In genomic region chr4:81563574-81563973, GRCm38 (mm10) we compare ENCODE assay signal across 8 mouse cellular contexts.
DNase-seq lines count a peak whose midpoint lies in the region; ATAC-seq and TF ChIP-seq lines count a peak whose summit lies in the region.

No protein-coding gene starts in this region.

- peaks cover 3% of the 10 kb centered on the region for H3K4me1 ChIP-seq in lung, adult 2 months (ENCODE audit: control insufficient read depth, insufficient read depth, low read length)

- no peak for TF ChIP-seq CTCF in gastrocnemius, adult 2 months (IDR thresholded peaks at IDR 0.05)
- no peak for TF ChIP-seq CTCF in lung, adult 2 months (IDR thresholded peaks at IDR 0.05; ENCODE audit: insufficient read depth, low read length)

- H3K4me3 ChIP-seq in gastrocnemius, adult 2 months, result peak overlapping the region; percentile 26; the same call in 1 of the 2 replicates
- no peak overlapping the region for H3K4me3 ChIP-seq in lung, adult 2 months (replicated peaks; ENCODE audit: extremely low read depth, low read depth, low read length)

- 49% methylated on average over 10 of the region's 10 CpGs for WGBS in lung, adult 2 months

- no peak for ATAC-seq in erythroid progenitor cell, adult 5-6 weeks (replicated peaks; ENCODE audit: low FRiP score, poor library complexity, severe bottlenecking)

- no peak for TF ChIP-seq POLR2A in lung, adult 2 months (IDR thresholded peaks at IDR 0.05; ENCODE audit: borderline replicate concordance, extremely low read depth, low read depth, low read length)

- no peak for DNase-seq in gastrocnemius, adult 2 months
- no peak for DNase-seq in gastrocnemius, postnatal 36 days
- peak; percentile 28 to 54 for DNase-seq in lung, adult 18-20 months
- DNase-seq in lung, adult 2 months, result no peak
- peak; percentile 60 to 89 for DNase-seq in left cerebral cortex, postnatal 25 days (ENCODE audit: low spot score in 2 of 2)
- DNase-seq in right cerebral cortex, postnatal 14 days, result peak; percentile 37
- DNase-seq in spleen, adult 18-20 months, result no peak

- intact Hi-C loops in gastrocnemius, adult 2 months (cut with DNase I), result loop anchor here (10.0 kb wide), 3 partner anchors 501 to 941 kb away; no protein-coding TSS in a partner anchor
- intact Hi-C loops in gastrocnemius, postnatal 36 days (cut with DNase I), result loop anchor here (10.0 kb wide), 2 partner anchors 751 to 1371 kb away; no protein-coding TSS in a partner anchor
- intact Hi-C loops in left cerebral cortex, postnatal 25 days (cut with DNase I), result loop anchor here (5.0 to 10.0 kb wide), 5 partner anchors 66 to 1621 kb away; no protein-coding TSS in a partner anchor

- peak overlapping the region; percentile 64 for H3K27ac ChIP-seq in gastrocnemius, adult 2 months

Comparison
In these comparisons a context has a peak if more than half of its experiments do, and no peak if none do; other contexts are left out.
1. DNase-seq: peak in lung, adult 18-20 months (2 of 2), left cerebral cortex, postnatal 25 days (2 of 2) and right cerebral cortex, postnatal 14 days (single experiment); none in gastrocnemius, adult 2 months (single experiment), gastrocnemius, postnatal 36 days (0 of 2), lung, adult 2 months (single experiment) and spleen, adult 18-20 months (0 of 2).